Mouse (Mus musculus): Measurements from ENCODE around the gene Kcnd3. TPM values are rescaled to one million over a fixed set of nuclear protein-coding genes. Genes with fewer than 3 reads are reported as not detected.
A peak's percentile ranks its signal among the peaks of the same experiment; 100 is the strongest.

Kcnd3 gene
- polyA plus RNA-seq, 1 experiment from 2014 or later, result 0.90 TPM

DNA sequence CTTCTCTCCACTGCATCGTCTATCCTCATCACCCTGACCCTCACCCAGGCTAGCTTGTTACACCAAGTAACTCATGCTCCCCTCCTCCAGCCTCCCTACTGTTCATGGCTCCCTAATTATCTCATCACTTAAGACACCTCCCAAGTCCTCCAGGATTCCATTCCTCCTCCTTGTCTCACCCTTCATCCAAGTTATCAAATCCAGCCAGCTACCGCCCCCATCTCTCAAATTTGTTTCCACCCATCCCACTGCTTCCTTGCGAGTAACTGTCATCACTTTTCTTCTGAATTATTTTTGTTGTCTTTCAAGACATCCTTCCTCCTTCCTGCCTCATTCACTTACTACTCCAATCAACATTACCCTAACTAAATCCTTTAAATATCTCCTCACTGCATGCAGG, 126.2 kb downstream of the Kcnd3 start:
- no peaks in the 10 kb centered on the region for H3K27me3 ChIP-seq (ENCODE audit: insufficient read depth, poor library complexity, severe bottlenecking)
- H3K9me3 ChIP-seq, result no peaks in the 10 kb centered on the region
- WGBS, result 77% methylated on average over 3 of the region's 3 CpGs
- H3K36me3 ChIP-seq, result no peaks in the 10 kb centered on the region
- H3K4me1 ChIP-seq (replicated peaks), result peaks cover 6% of the 10 kb centered on the region
- H3K4me3 ChIP-seq, result no peak overlapping the region
- no peak overlapping the region for H3K27ac ChIP-seq
- DNase-seq (ENCODE audit: low spot score), result no peak

- 72% methylated on average over 6 of the region's 6 CpGs for WGBS
- H3K4me3 ChIP-seq, result no peak overlapping the region
- no peak overlapping the region for H3K27ac ChIP-seq
- H3K27me3 ChIP-seq (ENCODE audit: insufficient read depth, poor library complexity, severe bottlenecking), result no peaks in the 10 kb centered on the region
- H3K36me3 ChIP-seq, result no peaks in the 10 kb centered on the region
- H3K4me1 ChIP-seq (replicated peaks), result peaks cover 14% of the 10 kb centered on the region
- H3K9me3 ChIP-seq, result no peaks in the 10 kb centered on the region
- no peak for DNase-seq (ENCODE audit: low spot score)
Observed at GRCm38 (mm10) chr3:105581119-105581518, 129.0 kb downstream of the Kcnd3 start.

DNA sequence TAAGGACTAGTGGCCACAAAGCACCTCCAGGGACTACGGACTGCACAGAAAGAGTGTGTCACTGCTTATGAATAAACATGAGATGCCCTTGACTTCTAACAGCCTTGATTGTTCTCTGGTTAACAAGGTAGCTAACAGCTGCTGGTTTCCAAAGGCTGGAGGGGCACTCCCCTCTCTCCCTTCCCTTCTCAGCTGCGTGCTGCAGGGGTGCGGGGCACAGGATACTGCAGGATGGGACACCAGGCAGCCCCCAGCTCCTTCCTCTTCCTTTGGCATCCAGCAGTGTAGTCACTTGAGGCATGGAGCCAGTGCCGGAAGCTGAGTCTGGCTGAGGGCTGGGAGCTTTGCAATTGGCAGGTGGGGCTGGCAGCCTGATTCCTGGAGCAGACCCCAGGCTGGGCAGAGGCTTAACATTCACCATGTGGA, 133.6 kb downstream of the Kcnd3 start:
- H3K27ac ChIP-seq, result peak overlapping the region; percentile 73
- no peaks in the 10 kb centered on the region for H3K36me3 ChIP-seq
- 33% methylated on average over 4 of the region's 4 CpGs for WGBS
- no peaks in the 10 kb centered on the region for H3K27me3 ChIP-seq (ENCODE audit: insufficient read depth, poor library complexity, severe bottlenecking)
- peaks cover 18% of the 10 kb centered on the region for H3K4me1 ChIP-seq (replicated peaks)
- DNase-seq (ENCODE audit: low spot score), result peak; percentile 17
- H3K4me3 ChIP-seq, result no peak overlapping the region
- no peaks in the 10 kb centered on the region for H3K9me3 ChIP-seq

- Histone ChIP-seq H3K4me3 (no peak overlapping the region), H3K9me3 (no peaks in the 10 kb centered on the region), H3K4me1 (replicated peaks) (peaks cover 25% of the 10 kb centered on the region), H3K27ac (peak overlapping the region; percentile 73), H3K36me3 (no peaks in the 10 kb centered on the region), H3K27me3 (ENCODE audit: insufficient read depth, poor library complexity, severe bottlenecking) (no peaks in the 10 kb centered on the region)
- DNase-seq (ENCODE audit: low spot score), result peak; percentile 18
- 72% methylated on average over 15 of the region's 15 CpGs for WGBS
Observed at GRCm38 (mm10) chr3:105590056-105590672, 138.0 kb downstream of the Kcnd3 start.

DNA sequence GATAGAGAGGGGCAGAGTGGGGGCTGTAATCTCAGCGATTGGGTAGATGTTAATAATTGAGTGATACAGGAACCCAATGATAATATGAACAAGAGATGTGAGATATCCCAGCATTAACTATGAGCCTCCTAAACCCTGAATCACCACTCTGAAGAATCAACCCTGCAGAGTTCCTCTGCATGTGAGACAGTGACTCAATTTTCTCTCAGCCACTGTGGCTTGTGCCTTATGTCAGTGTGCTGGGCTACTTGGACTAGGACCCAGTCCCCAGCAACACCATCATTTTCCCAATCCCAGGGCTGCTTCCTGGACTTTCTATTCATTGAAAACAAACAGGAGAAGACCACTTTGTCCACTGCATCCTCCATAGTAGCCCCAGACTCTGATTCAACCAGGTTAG, 139.6 kb downstream of the Kcnd3 start:
- 86% methylated on average over 1 of the region's 1 CpGs for WGBS

GRCm38 (mm10) chr3:105592246-105592645, 140.1 kb downstream of the Kcnd3 start:
- 68% methylated on average over 2 of the region's 2 CpGs for WGBS
- H3K4me1 ChIP-seq (replicated peaks), result 0 out of 2 replicates have a peak, but pooled peaks cover 16% of the 10 kb centered on the region
- no peaks in the 10 kb centered on the region for H3K9me3 ChIP-seq
- no peak overlapping the region for H3K4me3 ChIP-seq
- no peaks in the 10 kb centered on the region for H3K36me3 ChIP-seq
- H3K27ac ChIP-seq, result 0 out of 2 replicates have a peak overlapping the region, but pooled peaks have one; percentile 45
- DNase-seq (ENCODE audit: low spot score), result no peak
- no peaks in the 10 kb centered on the region for H3K27me3 ChIP-seq (ENCODE audit: insufficient read depth, poor library complexity, severe bottlenecking)

More for the DNA sequence above, 139.6 kb downstream of the Kcnd3 start:
- Histone ChIP-seq H3K4me1 (replicated peaks) (0 out of 2 replicates have a peak, but pooled peaks cover 16% of the 10 kb centered on the region), H3K27ac (0 out of 2 replicates have a peak overlapping the region, but pooled peaks have one; percentile 45), H3K27me3 (ENCODE audit: insufficient read depth, poor library complexity, severe bottlenecking) (no peaks in the 10 kb centered on the region), H3K36me3 (no peaks in the 10 kb centered on the region), H3K9me3 (no peaks in the 10 kb centered on the region), H3K4me3 (no peak overlapping the region)
- DNase-seq (ENCODE audit: low spot score), result no peak

DNA sequence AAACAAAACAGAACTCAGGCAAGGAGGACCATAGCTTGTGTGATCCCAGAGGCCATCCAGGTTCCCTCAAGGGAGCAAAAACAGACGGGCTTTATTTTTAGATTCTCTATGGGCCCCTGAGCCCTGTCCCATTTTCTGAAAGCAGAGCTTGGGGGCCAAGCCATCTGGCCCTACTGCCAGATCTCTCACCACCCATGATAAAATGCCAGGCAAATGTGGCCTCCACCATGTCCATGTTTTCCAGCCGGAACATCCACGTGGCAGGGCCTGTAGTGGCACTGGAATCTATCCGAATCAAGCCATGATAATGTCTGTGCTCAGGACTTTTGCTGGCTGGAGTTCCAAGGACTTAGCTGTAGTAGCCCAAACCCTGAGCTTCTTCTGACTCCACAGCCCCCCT, 148.4 kb downstream of the Kcnd3 start:
- WGBS, result 83% methylated on average over 4 of the region's 4 CpGs

DNA sequence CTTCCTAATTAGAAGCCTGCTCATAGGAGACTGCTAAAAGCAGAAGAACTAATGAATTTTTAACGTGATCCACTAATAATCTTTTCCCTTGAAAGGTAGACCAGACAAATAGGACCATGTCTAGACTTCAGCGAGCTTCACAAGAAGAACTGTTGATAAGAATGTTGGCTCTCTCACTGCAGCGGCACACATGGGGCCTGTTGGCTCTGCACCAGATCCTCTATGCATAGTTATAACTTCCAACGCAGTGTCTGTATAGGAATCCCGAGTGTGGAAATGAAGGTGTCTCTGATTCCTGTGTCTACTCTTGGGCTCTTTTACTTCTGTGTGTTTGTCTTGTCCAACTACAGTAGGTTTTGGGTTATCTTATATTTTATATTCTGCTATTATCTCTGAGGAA, 150.8 kb downstream of the Kcnd3 start:
- H3K36me3 ChIP-seq, result no peaks in the 10 kb centered on the region
- no peak overlapping the region for H3K27ac ChIP-seq
- no peaks in the 10 kb centered on the region for H3K4me1 ChIP-seq (replicated peaks)
- no peaks in the 10 kb centered on the region for H3K9me3 ChIP-seq
- no peaks in the 10 kb centered on the region for H3K27me3 ChIP-seq (ENCODE audit: insufficient read depth, poor library complexity, severe bottlenecking)
- DNase-seq (ENCODE audit: low spot score), result no peak
- H3K4me3 ChIP-seq, result no peak overlapping the region
- WGBS, result 91% methylated on average over 5 of the region's 5 CpGs

More for the DNA sequence above, 148.4 kb downstream of the Kcnd3 start:
- H3K36me3 ChIP-seq, result no peaks in the 10 kb centered on the region
- H3K27me3 ChIP-seq (ENCODE audit: insufficient read depth, poor library complexity, severe bottlenecking), result no peaks in the 10 kb centered on the region
- H3K4me1 ChIP-seq (replicated peaks), result no peaks in the 10 kb centered on the region
- no peaks in the 10 kb centered on the region for H3K9me3 ChIP-seq
- H3K27ac ChIP-seq, result no peak overlapping the region
- no peak overlapping the region for H3K4me3 ChIP-seq
- no peak for DNase-seq (ENCODE audit: low spot score)

DNA sequence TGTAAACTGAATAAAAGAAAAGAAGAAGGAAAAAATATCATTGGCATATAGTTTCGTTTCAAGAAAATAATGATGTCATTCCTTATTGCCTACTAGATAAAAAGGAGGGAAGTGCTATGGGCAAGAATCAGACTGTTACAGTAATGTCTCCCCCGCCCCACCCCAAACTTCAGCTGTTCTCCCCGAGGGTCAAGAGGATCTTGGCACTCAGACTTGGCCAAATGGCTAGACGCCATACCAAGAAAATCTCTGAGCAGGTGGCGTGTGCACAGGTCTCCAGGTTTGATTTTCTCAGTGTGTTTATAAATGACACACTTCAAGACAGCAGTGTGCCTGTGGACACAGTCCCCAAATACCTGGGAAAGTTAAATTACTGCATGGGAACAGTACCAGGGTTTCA, 153.6 kb downstream of the Kcnd3 start:
- Histone ChIP-seq H3K9me3 (no peaks in the 10 kb centered on the region), H3K4me1 (replicated peaks) (no peaks in the 10 kb centered on the region), H3K27me3 (ENCODE audit: insufficient read depth, poor library complexity, severe bottlenecking) (no peaks in the 10 kb centered on the region), H3K4me3 (no peak overlapping the region), H3K36me3 (no peaks in the 10 kb centered on the region), H3K27ac (no peak overlapping the region)
- no peak for DNase-seq (ENCODE audit: low spot score)
- 79% methylated on average over 5 of the region's 5 CpGs for WGBS

DNA sequence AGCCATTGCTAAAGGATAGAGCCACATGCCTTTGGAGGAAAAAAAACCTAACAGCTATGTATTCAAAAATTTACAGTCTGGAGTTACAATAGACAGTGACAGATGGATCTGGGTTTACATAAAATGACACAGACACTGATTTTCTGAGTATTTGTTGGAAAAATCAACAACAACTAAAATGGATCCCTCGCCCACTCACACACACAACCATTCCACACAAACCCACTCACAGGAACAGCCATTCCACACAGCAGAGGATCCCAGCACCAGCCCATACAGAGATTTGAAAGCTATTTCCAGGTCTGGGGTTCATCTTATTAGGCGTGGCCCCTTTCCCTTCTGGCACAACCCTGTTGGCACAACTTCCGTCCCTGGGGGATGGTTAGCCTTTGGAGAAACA, 156.7 kb downstream of the Kcnd3 start:
- no peaks in the 10 kb centered on the region for H3K4me1 ChIP-seq (replicated peaks)
- H3K9me3 ChIP-seq, result no peaks in the 10 kb centered on the region
- no peak overlapping the region for H3K4me3 ChIP-seq
- H3K27ac ChIP-seq, result no peak overlapping the region
- no peaks in the 10 kb centered on the region for H3K36me3 ChIP-seq
- 86% methylated on average over 3 of the region's 3 CpGs for WGBS
- no peaks in the 10 kb centered on the region for H3K27me3 ChIP-seq (ENCODE audit: insufficient read depth, poor library complexity, severe bottlenecking)
- DNase-seq (ENCODE audit: low spot score), result no peak

GRCm38 (mm10) chr3:105611531-105612422, 159.6 kb downstream of the Kcnd3 start:
- no peak overlapping the region for H3K27ac ChIP-seq
- DNase-seq (ENCODE audit: low spot score), result no peak
- no peaks in the 10 kb centered on the region for H3K36me3 ChIP-seq
- 82% methylated on average over 7 of the region's 7 CpGs for WGBS
- no peaks in the 10 kb centered on the region for H3K27me3 ChIP-seq (ENCODE audit: insufficient read depth, poor library complexity, severe bottlenecking)
- no peaks in the 10 kb centered on the region for H3K9me3 ChIP-seq
- no peaks in the 10 kb centered on the region for H3K4me1 ChIP-seq (replicated peaks)
- no peak overlapping the region for H3K4me3 ChIP-seq

DNA sequence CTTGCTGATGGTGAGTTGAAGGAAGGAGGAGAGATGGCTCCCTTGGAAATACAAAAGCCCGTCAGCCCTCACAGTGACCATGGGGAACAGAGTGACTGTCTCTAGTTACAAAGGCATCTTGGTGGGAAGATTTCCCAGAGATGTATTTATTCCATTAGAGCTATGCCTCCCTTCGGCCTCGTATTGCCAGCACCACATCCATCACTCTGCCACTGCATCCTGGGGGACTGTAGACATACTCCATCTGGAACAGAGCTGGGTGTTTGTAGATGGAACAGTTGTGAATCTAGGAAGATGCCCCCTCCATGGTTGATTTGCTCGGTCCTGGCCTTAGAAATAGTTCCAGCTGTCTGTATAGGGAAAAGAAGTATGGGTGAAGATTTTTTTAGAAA, 160.3 kb downstream of the Kcnd3 start:
- WGBS, result 77% methylated on average over 4 of the region's 4 CpGs
- no peaks in the 10 kb centered on the region for H3K36me3 ChIP-seq
- DNase-seq (ENCODE audit: low spot score), result no peak
- no peak overlapping the region for H3K27ac ChIP-seq
- H3K4me1 ChIP-seq (replicated peaks), result no peaks in the 10 kb centered on the region
- no peaks in the 10 kb centered on the region for H3K9me3 ChIP-seq
- no peak overlapping the region for H3K4me3 ChIP-seq
- H3K27me3 ChIP-seq (ENCODE audit: insufficient read depth, poor library complexity, severe bottlenecking), result no peaks in the 10 kb centered on the region
